Mouse (Mus musculus) spleen, adult 10 weeks (tissue): ENCODE data around the gene Xirp1. TPM values are rescaled to one million over a fixed set of nuclear protein-coding genes. Genes with fewer than 3 reads are reported as not detected.

ENCODE experiments used
- polyA plus RNA-seq: library from polyadenylated mRNA; stranded (reverse); fragments of 350-450 nt; fragmentation: Illumina TruSeq; extraction: RNeasy Lipid Tissue Mini Kit (QIAGEN cat#74804); gene quantifications from one replicate; pipeline ENCODE4 v1.2.3, GENCODE M21; 2015; ENCODE audit warnings: low replicate concordance; ENCODE audit not compliant: insufficient read depth

Xirp1 gene
- 0.07 TPM for polyA plus RNA-seq

GRCm38 (mm10) chr9:120023086-120023811 lies at the start of gene Xirp1:
Gene Xirp1 (minus strand): TSS chr9:120023598.

DNA sequence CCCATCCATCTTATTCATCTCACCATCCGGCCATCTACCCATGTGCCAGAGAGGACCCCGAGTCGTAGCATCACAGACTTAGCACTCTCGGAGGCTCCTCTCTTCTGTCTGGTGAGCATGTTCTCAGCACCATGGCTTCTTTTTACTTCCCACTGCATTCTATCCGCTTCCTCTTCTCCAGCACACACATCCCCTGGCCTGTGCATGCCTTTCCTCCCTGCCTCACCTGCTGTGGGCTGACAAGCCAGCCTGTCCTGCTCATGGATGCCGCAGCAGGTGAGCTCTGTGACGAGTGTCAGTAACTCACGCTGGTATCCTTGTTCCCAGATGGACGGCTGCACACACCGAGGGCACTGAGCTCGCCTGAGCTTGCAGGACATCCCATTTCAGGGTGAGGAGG lies 46.4 kb upstream of the Xirp1 start, which contains the start of gene Cx3cr1:
TSS of gene Cx3cr1 (minus strand) at position 101 of the 400 bp plus-strand sequence.

GRCm38 (mm10) chr9:119984536-119985011 lies 38.8 kb downstream of the Xirp1 start, which contains the start of gene Csrnp1:
Gene Csrnp1 (minus strand): TSS chr9:119984658.

Other genes starting within 250 kb of the Xirp1 start
- 0.07 TPM for gene Scn11a, start 198.1 kb downstream of the Xirp1 start, polyA plus RNA-seq
- 57.8 TPM for gene Wdr48, start 128.7 kb downstream of the Xirp1 start, polyA plus RNA-seq
- gene Gorasp1, start 86.0 kb downstream of the Xirp1 start, polyA plus RNA-seq: 3.3 TPM
- gene Ttc21a, start 86.0 kb downstream of the Xirp1 start, polyA plus RNA-seq: not detected
- gene Csrnp1, start 38.9 kb downstream of the Xirp1 start, polyA plus RNA-seq: 10.5 TPM
- 24.8 TPM for gene Cx3cr1, start 46.3 kb upstream of the Xirp1 start, polyA plus RNA-seq
- 0.69 TPM for gene Ccr8, start 68.5 kb upstream of the Xirp1 start, polyA plus RNA-seq
- 22.7 TPM for gene Slc25a38, start 86.8 kb upstream of the Xirp1 start, polyA plus RNA-seq
- gene Rpsa, start 104.1 kb upstream of the Xirp1 start, polyA plus RNA-seq: 1,931 TPM
- gene Mobp, start 126.1 kb upstream of the Xirp1 start, polyA plus RNA-seq: not detected